ENCODE assay signal across 14 mouse cellular contexts in genomic region chr3:90256731-90257530, GRCm38 (mm10). TPM values are rescaled to one million over a fixed set of nuclear protein-coding genes. Genes with fewer than 3 reads are reported as not detected.
DNase-seq lines count a peak whose midpoint lies in the region; ATAC-seq lines count a peak whose summit lies in the region.
"Had no signal": no experiment of that assay in that cellular context is flagged by ENCODE, and none has a peak within 500 bp of the region (broad histone marks: within the 10 kb centered on the region; RNA-seq: fewer than 3 reads in every experiment).

No protein-coding gene starts in this region.

- H3K9ac ChIP-seq in hindbrain, embryonic 12.5 days = no peak overlapping the region

- H3K9me3 ChIP-seq in hindbrain, embryonic 12.5 days (replicated peaks) = no peaks in the 10 kb centered on the region
- H3K9me3 ChIP-seq: embryonic facial prominence, embryonic 10.5 days had no signal

- H3K36me3 ChIP-seq in hindbrain, embryonic 12.5 days = peaks cover 48% of the 10 kb centered on the region

- no peak overlapping the region for H3K4me3 ChIP-seq in hindbrain, embryonic 12.5 days
- H3K4me3 ChIP-seq: embryonic facial prominence, embryonic 10.5 days had no signal

- peak; percentile 67 for DNase-seq in kidney, adult 18-20 months
- DNase-seq in kidney, postnatal 4 days = no peak
- DNase-seq in adipocyte (ENCODE audit: low spot score) = peak; percentile 29
- peak; percentile 96 for DNase-seq in cerebellum, adult 11-12 months
- peak; percentile 69 for DNase-seq in kidney, adult 9 months
- no peak for DNase-seq in thymus, postnatal 4 days
- DNase-seq: lung, adult 2 months; spleen, adult 18-20 months had no signal

- WGBS in hindbrain, embryonic 12.5 days = 91% methylated on average over 19 of the region's 19 CpGs

- peaks cover 15% of the 10 kb centered on the region for H3K4me1 ChIP-seq in hindbrain, embryonic 12.5 days

- H3K27ac ChIP-seq in hindbrain, embryonic 12.5 days = no peak overlapping the region
- H3K27ac ChIP-seq: embryonic facial prominence, embryonic 10.5 days; stomach, postnatal 0 days had no signal

- H3K4me2 ChIP-seq in hindbrain, embryonic 12.5 days (replicated peaks) = no peak overlapping the region

- no peak for ATAC-seq in hindbrain, embryonic 12.5 days (ENCODE audit: low FRiP score)
- ATAC-seq: activated CD4-positive, CD25-positive, alpha-beta regulatory T cell, adult 4 months; CD4-positive, CD25-positive, alpha-beta regulatory T cell, adult 4 months; hindbrain, embryonic 16.5 days had no signal

- H3K27me3 ChIP-seq in hindbrain, embryonic 12.5 days = no peaks in the 10 kb centered on the region

RNA-seq across cellular contexts. Expression of gene Crtc2, which starts 3.0 kb away (rescaled TPM):
- polyA plus RNA-seq in hindbrain, embryonic 12.5 days (2016; fragmentation: Nextera tagmentation; extraction: Ambion mirVana) = 20.5 and 25.8 TPM in 2 replicates

RNA-seq across cellular contexts. Expression of gene Dennd4b, which starts 8.1 kb away (rescaled TPM):
- 6.2 and 6.7 TPM in 2 replicates for polyA plus RNA-seq in hindbrain, embryonic 12.5 days (2016; fragmentation: Nextera tagmentation; extraction: Ambion mirVana)

RNA-seq across cellular contexts. Expression of gene Slc39a1, which starts 9.0 kb away (rescaled TPM):
- polyA plus RNA-seq in hindbrain, embryonic 12.5 days (2016; fragmentation: Nextera tagmentation; extraction: Ambion mirVana) = 46.8 and 46.9 TPM in 2 replicates

RNA-seq across cellular contexts. Expression of gene Creb3l4, which starts 13.6 kb away (rescaled TPM):
- 4.8 and 5.3 TPM in 2 replicates for polyA plus RNA-seq in hindbrain, embryonic 12.5 days (2016; fragmentation: Nextera tagmentation; extraction: Ambion mirVana)
- polyA plus RNA-seq: activated CD4-positive, CD25-positive, alpha-beta regulatory T cell, adult 4 months had no signal

RNA-seq across cellular contexts. Expression of gene Jtb, which starts 25.5 kb away (rescaled TPM):
- 81.7 and 94.8 TPM in 2 replicates for polyA plus RNA-seq in hindbrain, embryonic 12.5 days (2016; fragmentation: Nextera tagmentation; extraction: Ambion mirVana)

Comparison
In these comparisons a context has a peak if more than half of its experiments do, and no peak if none do; other contexts are left out.
1. DNase-seq: peak in kidney, adult 18-20 months (single experiment), adipocyte (single experiment), cerebellum, adult 11-12 months (single experiment) and kidney, adult 9 months (single experiment); none in kidney, postnatal 4 days (0 of 2) and thymus, postnatal 4 days (single experiment).